Mouse (Mus musculus): ENCODE data around the gene Cisd3. TPM values are rescaled to one million over a fixed set of nuclear protein-coding genes. Genes with fewer than 3 reads are reported as not detected.
"Not testable (repeated sequence)": the region's sequence is repeated elsewhere in the genome, so short reads cannot be mapped to it uniquely, and the experiment has no call there.

The Cisd3 gene
- polyA plus RNA-seq (2015; fragmentation: Nextera tagmentation; extraction: Ambion mirVana): 33.2 and 37.0 TPM in 2 replicates

DNA sequence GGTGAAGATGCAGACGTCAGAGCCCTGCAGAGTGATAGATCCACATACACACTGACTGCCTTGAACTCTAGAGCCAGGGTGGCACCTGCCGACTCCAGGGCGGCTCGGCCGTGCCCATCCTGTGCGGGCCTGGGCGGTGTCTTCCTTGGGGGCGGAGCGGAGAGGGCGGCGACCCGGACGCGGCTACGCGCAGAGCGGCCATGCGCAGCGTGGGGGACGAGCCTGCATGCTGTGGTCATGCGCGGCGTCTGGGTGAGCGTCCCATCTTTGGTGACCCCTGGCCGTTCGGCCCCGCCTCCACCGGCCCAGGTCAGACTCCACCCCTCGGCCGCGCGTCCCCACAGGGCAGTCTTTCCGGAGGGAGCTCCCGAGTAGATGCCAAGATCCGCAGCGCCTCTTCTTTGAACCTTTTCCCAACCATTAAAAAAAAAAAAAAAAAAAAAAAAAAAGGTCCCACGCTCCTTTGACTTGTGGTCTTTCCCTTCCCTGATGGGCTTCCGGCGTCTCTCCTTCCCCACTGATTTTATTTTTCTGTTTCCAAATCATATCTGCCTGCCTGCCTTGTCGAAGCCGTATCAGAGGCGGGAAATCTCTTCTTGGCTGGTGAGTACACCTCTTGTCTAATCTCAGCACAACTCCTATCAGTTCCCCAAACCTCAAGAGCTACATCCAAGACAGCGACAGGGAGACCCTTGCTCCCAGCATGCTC lies at the start of gene Cisd3:
Gene Cisd3 (plus strand): TSS at position 214 of the 709 bp plus-strand sequence.
- Histone ChIP-seq H3K4me3 (peak within 1 kb of the TSS; percentile 48), H3K4me2 (peak within 1 kb of the TSS; percentile 93), H3K27me3 (no peaks in the 10 kb centered on the region), H3K36me3 (peaks cover 28% of the 10 kb centered on the region), H3K27ac (replicated peaks) (peak within 1 kb of the TSS; percentile 70), H3K4me1 (replicated peaks) (peaks cover 19% of the 10 kb centered on the region), H3K9ac (peak within 1 kb of the TSS; percentile 63), H3K9me3 (no peaks in the 10 kb centered on the region)
- ATAC-seq (ENCODE audit: low FRiP score, low read depth): peak; percentile 73
- 1% methylated on average over 43 of the region's 43 CpGs for WGBS

DNA sequence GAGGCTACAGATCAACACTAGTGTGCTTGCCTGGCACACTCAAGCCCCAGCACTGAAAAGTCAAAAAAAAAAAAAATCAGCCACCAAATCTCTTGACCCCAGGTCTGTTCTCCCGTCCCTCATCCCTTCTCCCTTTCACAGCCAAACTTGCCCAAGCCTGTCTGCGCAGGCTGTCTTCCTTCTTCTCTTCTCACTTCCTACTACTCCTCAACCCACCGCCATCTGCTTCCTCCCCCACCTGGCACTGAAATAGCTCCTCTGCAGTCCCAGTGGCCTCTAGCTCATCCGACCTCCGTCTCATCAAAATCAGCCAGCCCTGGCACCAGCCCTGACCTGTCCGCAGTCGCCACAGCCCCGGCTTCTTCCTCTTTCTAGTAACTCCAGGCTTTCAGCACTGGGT lies 44.0 kb upstream of the Cisd3 start:
- WGBS: 63% methylated on average over 8 of the region's 8 CpGs
- ATAC-seq (ENCODE audit: low FRiP score, low read depth): no peak

DNA sequence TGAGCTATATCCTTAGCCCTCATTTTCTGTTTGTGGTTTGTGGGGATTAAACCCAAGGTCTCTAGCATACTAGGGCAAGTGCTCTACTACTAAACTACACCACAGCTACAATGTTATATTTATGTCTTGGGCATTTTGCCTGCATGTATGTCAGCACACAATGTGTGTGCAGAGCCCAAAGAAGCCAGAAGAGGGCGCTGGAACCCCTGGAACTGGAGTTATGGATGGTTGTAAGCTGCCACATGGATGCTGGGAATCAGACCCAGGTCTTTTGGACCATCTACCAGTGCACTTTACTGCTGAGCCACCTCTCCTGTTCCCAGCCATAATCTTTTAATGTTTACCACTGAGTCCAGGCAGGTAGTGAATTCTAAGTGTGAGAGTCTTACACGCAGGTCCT lies 42.9 kb upstream of the Cisd3 start:
- ATAC-seq (ENCODE audit: low FRiP score, low read depth): no peak
- Histone ChIP-seq H3K27ac (replicated peaks) (no peak overlapping the region), H3K4me3 (no peak overlapping the region), H3K27me3 (no peaks in the 10 kb centered on the region), H3K4me1 (replicated peaks) (no peaks in the 10 kb centered on the region), H3K4me2 (no peak overlapping the region), H3K36me3 (no peaks in the 10 kb centered on the region), H3K9ac (no peak overlapping the region), H3K9me3 (no peaks in the 10 kb centered on the region)
- 51% methylated on average over 2 of the region's 2 CpGs for WGBS

More for the DNA sequence above, 44.0 kb upstream of the Cisd3 start:
- H3K27me3 ChIP-seq: no peaks in the 10 kb centered on the region
- H3K4me2 ChIP-seq: no peak overlapping the region
- no peaks in the 10 kb centered on the region for H3K4me1 ChIP-seq (replicated peaks)
- H3K4me3 ChIP-seq: no peak overlapping the region
- no peak overlapping the region for H3K27ac ChIP-seq (replicated peaks)
- H3K36me3 ChIP-seq: no peaks in the 10 kb centered on the region
- H3K9ac ChIP-seq: no peak overlapping the region
- no peaks in the 10 kb centered on the region for H3K9me3 ChIP-seq

DNA sequence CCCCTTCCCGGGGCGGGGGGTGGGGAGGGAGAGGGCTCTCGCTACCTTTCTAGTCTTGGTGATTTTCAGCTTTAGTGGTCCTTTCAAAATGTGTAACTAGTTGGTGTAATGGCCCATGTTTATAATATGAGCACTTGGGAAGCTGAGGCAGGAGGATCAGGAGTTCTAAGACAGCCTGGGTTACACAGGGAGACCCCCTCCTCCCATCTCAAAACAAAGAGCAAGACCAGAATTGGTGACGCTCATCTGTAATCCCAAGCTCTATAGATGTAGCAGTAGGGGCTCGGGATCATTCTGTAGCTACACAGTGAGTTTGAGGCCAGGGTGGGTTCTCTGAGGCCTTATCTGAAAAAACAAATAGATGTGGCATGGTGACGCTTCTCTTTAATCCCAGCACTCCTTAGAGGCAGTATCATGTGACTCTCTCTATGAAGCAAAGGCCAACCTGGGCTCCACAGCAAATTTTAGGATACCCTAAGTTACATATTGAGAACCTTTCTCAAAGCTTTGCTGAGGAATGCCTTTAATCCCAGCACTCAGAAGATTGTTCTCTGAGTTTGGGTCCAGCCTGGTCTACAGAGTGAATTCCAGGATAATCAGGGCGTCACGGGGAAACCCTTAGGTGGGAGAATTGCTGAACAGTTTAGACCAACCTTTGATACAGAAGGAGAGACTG lies 42.1 kb upstream of the Cisd3 start:
- Histone ChIP-seq H3K4me2 (no peak overlapping the region), H3K4me1 (replicated peaks) (no peaks in the 10 kb centered on the region), H3K36me3 (no peaks in the 10 kb centered on the region), H3K27me3 (no peaks in the 10 kb centered on the region), H3K27ac (replicated peaks) (no peak overlapping the region), H3K9ac (no peak overlapping the region), H3K9me3 (no peaks in the 10 kb centered on the region), H3K4me3 (no peak overlapping the region)
- 85% methylated on average over 8 of the region's 8 CpGs for WGBS
- ATAC-seq (ENCODE audit: low FRiP score, low read depth): no peak

DNA sequence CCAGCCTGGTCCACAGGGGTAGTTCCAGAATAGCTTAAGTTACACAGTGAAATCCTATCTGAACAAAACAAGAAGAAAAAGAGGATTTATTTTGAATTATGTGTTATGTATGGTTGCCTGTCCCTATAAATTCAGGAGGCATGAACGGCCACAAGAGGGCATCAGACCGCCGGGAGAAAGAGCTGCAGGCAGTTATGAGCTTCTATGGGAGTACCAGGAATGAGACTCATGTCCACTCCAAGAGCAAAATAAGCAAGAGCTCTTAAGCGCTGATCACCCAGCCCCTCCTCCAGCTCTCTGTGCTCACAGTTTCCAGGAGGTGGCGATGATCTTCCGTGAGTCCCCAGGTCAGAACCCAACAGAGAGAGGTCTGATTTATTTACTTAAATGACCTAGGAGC lies 40.8 kb upstream of the Cisd3 start:
- WGBS: 3% methylated on average over 6 of the region's 6 CpGs
- no peaks in the 10 kb centered on the region for H3K4me1 ChIP-seq (replicated peaks)
- H3K9me3 ChIP-seq: no peaks in the 10 kb centered on the region
- no peaks in the 10 kb centered on the region for H3K36me3 ChIP-seq
- no peaks in the 10 kb centered on the region for H3K27me3 ChIP-seq
- no peak for ATAC-seq (ENCODE audit: low FRiP score, low read depth)
- H3K9ac ChIP-seq: no peak overlapping the region
- H3K4me2 ChIP-seq: no peak overlapping the region
- H3K27ac ChIP-seq (replicated peaks): no peak overlapping the region
- H3K4me3 ChIP-seq: no peak overlapping the region

DNA sequence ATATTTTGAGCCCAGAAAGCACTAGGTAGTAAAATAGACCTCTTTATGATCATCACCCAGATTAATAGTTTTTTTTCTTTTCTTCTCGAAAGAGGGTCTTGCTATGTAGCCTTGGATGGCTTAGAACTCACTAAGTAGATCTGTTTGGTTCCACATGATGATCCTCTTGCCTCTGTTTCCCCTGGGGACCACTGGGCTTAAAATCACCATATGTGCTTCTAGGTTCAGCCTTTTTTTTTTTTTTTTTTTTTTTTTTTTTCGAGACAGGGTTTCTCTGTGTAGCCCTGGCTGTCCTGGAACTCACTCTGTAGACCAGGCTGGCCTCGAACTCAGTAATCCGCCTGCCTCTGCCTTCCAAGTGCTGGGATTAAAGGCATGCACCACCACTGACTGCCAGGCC lies 37.1 kb upstream of the Cisd3 start:
- ATAC-seq (ENCODE audit: low FRiP score, low read depth); H3K9ac ChIP-seq; H3K4me3 ChIP-seq; H3K4me1 ChIP-seq (replicated peaks); H3K4me2 ChIP-seq; H3K27ac ChIP-seq (replicated peaks); H3K36me3 ChIP-seq; H3K27me3 ChIP-seq; H3K9me3 ChIP-seq: not testable (repeated sequence)
- 82% methylated on average over 4 of the region's 4 CpGs for WGBS

DNA sequence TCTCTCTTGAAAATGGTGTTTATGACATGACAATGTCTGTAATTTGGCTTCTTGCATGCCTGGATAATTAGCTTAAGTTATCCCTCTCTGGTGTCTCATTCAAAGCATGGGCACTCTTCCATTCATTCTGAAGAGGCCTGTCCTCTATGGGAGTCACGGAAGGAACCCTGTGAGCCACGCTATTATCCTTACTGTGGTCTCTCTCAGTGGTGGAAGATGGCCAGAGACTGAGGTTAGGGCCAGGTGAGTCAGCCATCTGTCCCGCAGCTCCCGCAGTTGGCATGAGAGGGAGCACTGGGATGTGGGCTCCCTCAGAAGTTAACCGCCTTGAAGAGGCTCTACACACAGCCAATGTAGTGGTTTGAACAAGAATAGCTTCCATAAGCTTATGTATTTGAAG lies 35.3 kb upstream of the Cisd3 start:
- Histone ChIP-seq H3K27ac (replicated peaks) (no peak overlapping the region), H3K4me3 (no peak overlapping the region)
- WGBS: 60% methylated on average over 5 of the region's 5 CpGs

DNA sequence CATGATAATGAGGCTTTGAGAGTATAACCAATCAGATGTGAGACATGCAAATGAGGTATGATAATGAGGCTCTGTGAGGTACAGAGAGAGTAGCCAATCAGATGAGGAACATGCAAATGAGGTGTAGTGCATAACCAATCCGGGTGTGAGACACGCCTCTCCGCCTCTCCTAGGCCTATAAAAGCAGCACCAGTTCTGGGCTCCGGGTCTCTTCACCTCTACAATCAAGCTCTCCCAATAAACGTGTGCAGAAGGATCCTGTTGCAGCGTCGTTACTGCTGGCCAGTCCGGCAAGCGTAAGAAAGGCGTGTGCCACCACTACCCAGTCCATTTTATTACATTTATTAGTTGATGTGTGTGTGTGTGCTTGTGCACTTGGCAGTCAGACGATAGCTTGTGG lies 32.2 kb upstream of the Cisd3 start:
- ATAC-seq (ENCODE audit: low FRiP score, low read depth); H3K9me3 ChIP-seq; H3K9ac ChIP-seq; H3K4me3 ChIP-seq; H3K36me3 ChIP-seq; H3K4me2 ChIP-seq; H3K27ac ChIP-seq (replicated peaks); H3K27me3 ChIP-seq; H3K4me1 ChIP-seq (replicated peaks): not testable (repeated sequence)
- WGBS: 97% methylated on average over 11 of the region's 11 CpGs

More for the DNA sequence above, 35.3 kb upstream of the Cisd3 start:
- no peaks in the 10 kb centered on the region for H3K36me3 ChIP-seq
- no peaks in the 10 kb centered on the region for H3K9me3 ChIP-seq
- H3K4me2 ChIP-seq: no peak overlapping the region
- H3K27me3 ChIP-seq: no peaks in the 10 kb centered on the region
- no peaks in the 10 kb centered on the region for H3K4me1 ChIP-seq (replicated peaks)
- ATAC-seq (ENCODE audit: low FRiP score, low read depth): no peak
- no peak overlapping the region for H3K9ac ChIP-seq

DNA sequence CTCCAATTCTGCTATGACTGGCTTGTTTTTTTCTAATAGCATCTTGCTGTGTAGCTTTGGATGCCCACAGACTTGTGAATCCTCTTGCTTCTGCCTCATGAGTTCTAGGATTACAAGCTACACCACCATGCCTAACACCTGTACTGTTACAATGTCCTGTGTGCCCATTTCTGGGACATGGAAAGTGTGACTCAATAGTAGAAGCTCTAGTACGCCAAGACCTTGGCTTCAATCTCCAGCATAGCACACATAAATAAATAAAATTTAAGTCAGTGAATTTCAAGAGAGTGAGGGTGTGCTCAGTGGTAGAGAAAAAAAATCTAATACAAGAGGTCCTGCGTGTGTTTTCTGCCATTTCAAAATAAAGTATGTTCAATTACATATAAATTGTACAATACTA lies 31.4 kb upstream of the Cisd3 start:
- 93% methylated on average over 2 of the region's 2 CpGs for WGBS
- no peak overlapping the region for H3K4me2 ChIP-seq
- peaks cover 5% of the 10 kb centered on the region for H3K4me1 ChIP-seq (replicated peaks)
- H3K36me3 ChIP-seq: no peaks in the 10 kb centered on the region
- H3K9ac ChIP-seq: no peak overlapping the region
- H3K27ac ChIP-seq (replicated peaks): no peak overlapping the region
- H3K4me3 ChIP-seq: no peak overlapping the region
- H3K27me3 ChIP-seq: no peaks in the 10 kb centered on the region
- H3K9me3 ChIP-seq: no peaks in the 10 kb centered on the region
- no peak for ATAC-seq (ENCODE audit: low FRiP score, low read depth)

DNA sequence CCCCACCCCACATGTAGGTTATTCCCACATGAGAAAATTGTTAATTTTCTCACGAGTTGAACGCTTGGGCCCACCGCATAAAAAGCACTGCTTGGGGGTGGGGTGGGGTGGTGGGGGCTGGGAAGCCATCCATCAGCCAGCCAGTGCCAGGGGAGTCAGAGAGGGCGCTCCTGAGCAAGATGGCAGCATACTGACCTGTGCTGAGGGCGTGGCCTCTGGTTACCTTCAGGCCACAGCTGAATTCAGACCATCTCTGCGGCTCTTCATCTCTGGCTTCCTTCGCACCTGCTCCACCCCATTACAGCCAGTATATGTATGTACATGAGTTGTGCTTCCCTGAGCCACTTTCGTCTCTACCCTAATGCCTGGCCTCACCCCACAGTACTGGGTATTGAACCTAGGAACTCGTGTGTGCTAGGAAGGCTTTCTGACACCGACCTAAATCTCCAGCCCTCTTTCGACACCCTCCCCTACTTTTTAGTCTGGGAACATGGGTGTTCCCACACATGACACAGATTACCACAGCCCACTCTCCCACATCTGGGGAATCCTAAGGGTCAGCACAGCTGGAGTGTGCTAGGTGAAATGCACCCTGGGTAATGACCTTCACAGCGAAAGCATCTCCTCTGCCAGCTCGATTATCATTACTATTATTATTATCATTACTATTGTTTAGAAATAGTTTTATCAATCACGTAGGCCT lies 29.2 kb upstream of the Cisd3 start:
- Histone ChIP-seq H3K27me3 (peaks cover 8% of the 10 kb centered on the region), H3K9ac (no peak overlapping the region), H3K4me2 (no peak overlapping the region), H3K4me1 (replicated peaks) (peaks cover 20% of the 10 kb centered on the region), H3K36me3 (no peaks in the 10 kb centered on the region), H3K4me3 (no peak overlapping the region), H3K27ac (replicated peaks) (no peak overlapping the region), H3K9me3 (no peaks in the 10 kb centered on the region)
- ATAC-seq (ENCODE audit: low FRiP score, low read depth): no peak
- 69% methylated on average over 14 of the region's 14 CpGs for WGBS

DNA sequence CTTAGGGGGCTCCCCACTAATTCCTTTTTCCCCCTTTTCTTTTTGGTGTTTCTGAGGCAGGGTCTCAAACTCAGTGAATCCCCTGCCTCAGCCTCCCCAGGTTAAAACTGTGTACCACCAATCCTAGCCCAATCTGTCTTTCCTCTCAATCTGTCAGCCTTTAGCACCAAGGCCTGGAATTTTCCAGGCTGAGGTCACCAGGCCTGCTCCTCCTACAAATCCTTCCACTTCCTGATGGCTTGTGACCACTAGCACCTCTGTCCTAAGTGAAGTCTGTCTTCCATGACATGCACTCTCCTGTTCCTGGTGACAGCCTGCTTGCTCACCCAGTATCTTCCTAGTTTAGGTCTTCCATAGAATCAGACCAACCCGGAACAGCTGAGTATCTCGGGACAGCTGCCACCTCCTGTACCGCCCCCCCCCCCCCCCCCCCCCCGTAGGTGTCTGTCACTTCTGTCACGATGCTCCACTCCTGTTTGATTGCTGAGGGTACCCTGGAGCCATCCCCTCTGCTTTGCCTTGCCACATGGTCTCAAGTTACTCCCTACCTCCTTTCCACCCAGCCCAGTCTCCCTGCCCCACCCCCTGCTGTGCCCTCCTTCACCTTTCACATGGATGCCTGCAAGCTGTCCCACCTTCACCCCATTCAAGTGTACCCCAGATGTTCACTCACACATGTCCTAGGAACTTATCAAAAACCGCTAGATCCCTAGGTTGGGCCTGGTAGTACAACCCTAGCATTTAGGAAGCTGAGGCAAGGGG lies 28.3 kb upstream of the Cisd3 start:
- Histone ChIP-seq H3K4me3 (no peak overlapping the region), H3K9me3 (no peaks in the 10 kb centered on the region), H3K36me3 (no peaks in the 10 kb centered on the region), H3K4me1 (replicated peaks) (peaks cover 30% of the 10 kb centered on the region), H3K27me3 (peaks cover 16% of the 10 kb centered on the region), H3K27ac (replicated peaks) (no peak overlapping the region), H3K4me2 (no peak overlapping the region), H3K9ac (no peak overlapping the region)
- 62% methylated on average over 3 of the region's 6 CpGs for WGBS
- ATAC-seq (ENCODE audit: low FRiP score, low read depth): no peak

DNA sequence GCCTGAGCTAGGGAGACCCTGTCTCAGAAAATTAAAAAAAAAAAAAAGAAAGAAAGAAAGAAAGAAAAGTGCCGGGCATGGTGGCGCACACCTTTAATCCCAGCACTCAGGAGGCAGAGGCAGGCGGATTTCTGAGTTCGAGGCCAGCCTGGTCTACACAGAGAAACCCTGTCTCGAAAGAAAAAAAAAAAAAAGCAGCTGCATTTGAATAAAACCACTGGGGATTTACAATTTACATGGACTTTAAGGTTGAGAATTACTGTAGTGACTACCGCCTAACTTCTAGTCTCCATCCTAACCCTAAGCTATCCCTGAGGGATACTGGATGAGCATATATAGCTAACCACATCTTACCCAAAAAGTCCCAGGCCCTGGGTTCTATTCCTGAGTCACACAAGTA lies 27.7 kb upstream of the Cisd3 start:
- not testable (repeated sequence) for H3K9ac ChIP-seq; ATAC-seq (ENCODE audit: low FRiP score, low read depth); H3K4me3 ChIP-seq; H3K27ac ChIP-seq (replicated peaks); H3K4me2 ChIP-seq; H3K9me3 ChIP-seq; H3K36me3 ChIP-seq
- peaks cover 35% of the 10 kb centered on the region for H3K4me1 ChIP-seq (replicated peaks)
- H3K27me3 ChIP-seq: peaks cover 18% of the 10 kb centered on the region
- WGBS: 90% methylated on average over 6 of the region's 6 CpGs

Measured in hindbrain, embryonic 15.5 days (tissue).